In the genomic region with DNA sequence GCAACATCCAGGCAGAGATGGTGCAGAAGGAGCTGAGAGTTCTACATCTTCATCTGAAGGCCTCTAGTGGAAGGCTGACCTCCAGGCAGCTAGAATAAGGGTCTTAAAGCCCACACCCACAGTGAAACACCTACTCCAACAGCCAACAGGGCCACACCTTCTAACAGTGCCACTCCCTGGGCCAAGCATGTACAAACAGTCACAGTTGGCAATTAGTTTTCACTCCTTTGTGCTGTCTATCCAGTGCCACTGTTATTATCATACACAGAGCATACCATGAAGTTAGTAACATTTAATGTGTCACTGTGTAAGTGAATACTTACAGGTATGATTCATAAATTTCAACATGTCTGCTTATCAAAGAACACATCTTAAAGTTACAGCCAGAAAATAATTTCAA, we compare ENCODE assay signal across 25 mouse cellular contexts.
A peak's percentile ranks its signal among the peaks of the same experiment; 100 is the strongest.
DNase-seq lines count a peak whose midpoint lies in the region; ATAC-seq and TF ChIP-seq lines count a peak whose summit lies in the region.
"Had no signal": no experiment of that assay in that cellular context is flagged by ENCODE, and none has a peak within 500 bp of the region (broad histone marks: within the 10 kb centered on the region; RNA-seq: fewer than 3 reads in every experiment).

No protein-coding gene starts in this region.

- no peaks in the 10 kb centered on the region for H3K27me3 ChIP-seq in stomach, postnatal 0 days (ENCODE audit: control insufficient read depth, insufficient read depth, low read length)
- H3K27me3 ChIP-seq: CH12.LX; embryonic facial prominence, embryonic 13.5 days; embryonic facial prominence, embryonic 15.5 days; forebrain, embryonic 13.5 days; forebrain, embryonic 15.5 days; Patski had no signal

- no peaks in the 10 kb centered on the region for H3K4me1 ChIP-seq in stomach, postnatal 0 days (replicated peaks; ENCODE audit: control insufficient read depth, insufficient read depth)
- H3K4me1 ChIP-seq: embryonic facial prominence, embryonic 13.5 days; embryonic facial prominence, embryonic 15.5 days had no signal

- TF ChIP-seq EP300 in stomach, postnatal 0 days (optimal IDR thresholded peaks at IDR 0.05) = peak; percentile 64

- TF ChIP-seq CTCF in stomach, postnatal 0 days (IDR thresholded peaks at IDR 0.05; ENCODE audit: low read depth) = 0 out of 2 replicates have a peak, but pooled peaks have one; percentile 3

- ATAC-seq in stomach, postnatal 0 days (ENCODE audit: low FRiP score, low TSS enrichment) = peak; percentile 88
- ATAC-seq: activated CD4-positive, CD25-positive, alpha-beta regulatory T cell, adult 4 months; CD4-positive, CD25-positive, alpha-beta regulatory T cell, adult 4 months; forebrain, embryonic 13.5 days; forebrain, embryonic 15.5 days; forebrain, postnatal 0 days; Patski had no signal

- H3K9me3 ChIP-seq in stomach, postnatal 0 days (ENCODE audit: control insufficient read depth, low read length) = no peaks in the 10 kb centered on the region
- H3K9me3 ChIP-seq: embryonic facial prominence, embryonic 13.5 days; embryonic facial prominence, embryonic 15.5 days; forebrain, embryonic 13.5 days; forebrain, embryonic 15.5 days had no signal

- no peaks in the 10 kb centered on the region for H3K36me3 ChIP-seq in stomach, postnatal 0 days (ENCODE audit: control insufficient read depth, insufficient read depth, low read length)
- H3K36me3 ChIP-seq: embryonic facial prominence, embryonic 13.5 days; embryonic facial prominence, embryonic 15.5 days; forebrain, embryonic 15.5 days; G1E had no signal

- DNase-seq in heart, adult 11 months = peak; percentile 48
- no peak for DNase-seq in heart, adult 8-10 months (ENCODE audit: low spot score)
- DNase-seq in fat pad, adult 2 months (ENCODE audit: extremely low read depth, low read depth, low spot score) = peak; percentile 1
- peak; percentile 43 for DNase-seq in stomach, postnatal 0 days (ENCODE audit: low spot score)
- no peak for DNase-seq in embryo, embryonic 11 days
- DNase-seq: adrenal gland, adult 8-10 months; adrenal gland, postnatal 14 days; adrenal gland, postnatal 36 days; B cell, adult 2 months; cerebellum, adult 11-12 months; cerebellum, adult 2 months; cerebellum, adult 9-10 months; cerebellum, postnatal 10 days; cerebellum, postnatal 25 days; forebrain, postnatal 0 days had no signal

- no peak overlapping the region for H3K27ac ChIP-seq in stomach, postnatal 0 days (replicated peaks)
- H3K27ac ChIP-seq: embryonic facial prominence, embryonic 13.5 days; embryonic facial prominence, embryonic 15.5 days; forebrain, embryonic 13.5 days; forebrain, embryonic 15.5 days had no signal

- H3K4me2 ChIP-seq in stomach, postnatal 0 days (replicated peaks; ENCODE audit: low read depth) = no peak overlapping the region
- H3K4me2 ChIP-seq: embryonic facial prominence, embryonic 13.5 days; embryonic facial prominence, embryonic 15.5 days; forebrain, embryonic 13.5 days; forebrain, embryonic 15.5 days had no signal

- H3K4me3 ChIP-seq in stomach, postnatal 0 days (ENCODE audit: low read depth, low read length) = no peak overlapping the region
- H3K4me3 ChIP-seq: embryonic facial prominence, embryonic 13.5 days; embryonic facial prominence, embryonic 15.5 days; erythroblast, embryonic 14.5 days; forebrain, embryonic 13.5 days; forebrain, embryonic 15.5 days had no signal

- no peak overlapping the region for H3K9ac ChIP-seq in stomach, postnatal 0 days (ENCODE audit: low read length)
- H3K9ac ChIP-seq: embryonic facial prominence, embryonic 13.5 days; embryonic facial prominence, embryonic 15.5 days; forebrain, embryonic 13.5 days; forebrain, embryonic 15.5 days; forebrain, postnatal 0 days had no signal

Comparison
In these comparisons a context has a peak if more than half of its experiments do, and no peak if none do; other contexts are left out.
1. DNase-seq: peak in heart, adult 11 months (single experiment), fat pad, adult 2 months (single experiment) and stomach, postnatal 0 days (single experiment); none in heart, adult 8-10 months (single experiment) and embryo, embryonic 11 days (single experiment).